Mouse (Mus musculus) monocyte, adult 5-6 weeks (primary cell): ENCODE results near the gene Sypl2. TPM values are rescaled to one million over a fixed set of nuclear protein-coding genes. Genes with fewer than 3 reads are reported as not detected.
A peak's percentile ranks its signal among the peaks of the same experiment; 100 is the strongest.

ENCODE experiments used
- ATAC-seq: fragments of 153-309, 156-312 bp; replicated peaks from 2 replicates; pipeline ENCODE4 v1.8.0; 2017; ENCODE audit warnings: mild to moderate bottlenecking; ENCODE audit not compliant: low TSS enrichment, insufficient number of reproducible peaks, severe bottlenecking, poor library complexity, low FRiP score
- total RNA-seq: library from RNA; stranded (forward); fragments of 200-1000, 200-491, 200-594 nt; gene quantifications from 3 replicates; pipeline ENCODE4 v1.2.3, GENCODE M21; 2017

Sypl2 gene
- total RNA-seq, 1 experiment from 2014 or later, result not detected

GRCm38 (mm10) chr3:108209001-108209400 lies 17.4 kb downstream of the Sypl2 start:
- no peak for ATAC-seq

- no peak for ATAC-seq
These were observed 19.6 kb downstream of the Sypl2 start for GRCm38 (mm10) chr3:108206731-108207375.

GRCm38 (mm10) chr3:108205601-108206000 lies 20.8 kb downstream of the Sypl2 start:
- ATAC-seq, result no peak

- no peak for ATAC-seq
These were observed 22.0 kb downstream of the Sypl2 start for GRCm38 (mm10) chr3:108204470-108204869.

- peak; percentile 47 for ATAC-seq
These were observed 22.7 kb downstream of the Sypl2 start for GRCm38 (mm10) chr3:108203621-108204325.

GRCm38 (mm10) chr3:108203212-108203611 lies 23.2 kb downstream of the Sypl2 start:
- no peak for ATAC-seq

- no peak for ATAC-seq
These were observed 23.9 kb downstream of the Sypl2 start for GRCm38 (mm10) chr3:108202506-108202905.

- peak; percentile 69 for ATAC-seq
These were observed 25.8 kb downstream of the Sypl2 start, which contains the start of gene Cyb561d1 for GRCm38 (mm10) chr3:108200329-108201323. Gene Cyb561d1 (minus strand): TSS chr3:108201212.

- ATAC-seq, result no peak
These were observed 27.2 kb downstream of the Sypl2 start for GRCm38 (mm10) chr3:108199231-108199630.

GRCm38 (mm10) chr3:108197066-108197497 lies 29.4 kb downstream of the Sypl2 start:
- no peak for ATAC-seq

GRCm38 (mm10) chr3:108195941-108196590 lies 30.4 kb downstream of the Sypl2 start:
- no peak for ATAC-seq

GRCm38 (mm10) chr3:108195287-108195686 lies 31.2 kb downstream of the Sypl2 start:
- no peak for ATAC-seq

GRCm38 (mm10) chr3:108193686-108194085 lies 32.8 kb downstream of the Sypl2 start:
- ATAC-seq, result no peak

- ATAC-seq, result no peak
These were observed 36.6 kb downstream of the Sypl2 start for GRCm38 (mm10) chr3:108189897-108190296.

- ATAC-seq, result no peak
These were observed 37.5 kb downstream of the Sypl2 start for GRCm38 (mm10) chr3:108188716-108189490.

- ATAC-seq, result no peak
These were observed 39.2 kb downstream of the Sypl2 start for GRCm38 (mm10) chr3:108187111-108187795.
